Mouse (Mus musculus): ENCODE results near the gene Ncln. TPM values are rescaled to one million over a fixed set of nuclear protein-coding genes. Genes with fewer than 3 reads are reported as not detected.

Gene Ncln
- polyA plus RNA-seq, 1 experiment: 203 TPM

DNA sequence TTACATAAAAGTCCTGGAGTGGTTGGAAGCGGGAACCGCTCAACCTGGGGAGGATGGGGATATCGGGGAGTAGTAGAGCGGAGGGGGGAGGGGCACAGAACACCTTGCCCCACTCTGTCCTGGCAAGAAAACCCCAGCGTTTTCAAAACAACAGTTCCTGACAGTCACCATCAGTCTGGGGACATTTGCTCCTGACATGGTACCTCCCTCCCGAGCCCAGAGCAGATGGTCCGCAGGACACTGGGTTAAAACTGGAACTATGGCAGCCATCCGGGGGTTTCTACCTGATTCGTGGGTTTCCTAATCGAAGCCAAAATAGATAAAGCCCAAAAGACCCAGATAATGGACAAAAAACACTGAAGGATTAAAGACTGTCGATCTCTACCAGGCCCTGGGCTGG is 35.2 kb downstream of the Ncln start:
- no peak for TF ChIP-seq POLR2A (IDR thresholded peaks at IDR 0.05; ENCODE audit: borderline replicate concordance, extremely low read depth, low read depth, low read length)
- no peak for TF ChIP-seq CTCF (IDR thresholded peaks at IDR 0.05; ENCODE audit: insufficient read depth, low read length)
- Histone ChIP-seq H3K4me3 (replicated peaks; ENCODE audit: extremely low read depth, low read depth, low read length) (no peak overlapping the region), H3K4me1 (ENCODE audit: control insufficient read depth, insufficient read depth, low read length) (no peaks in the 10 kb centered on the region; the same call in 1 of the 2 replicates)
- DNase-seq: no peak
- WGBS: 46% methylated on average over 11 of the region's 11 CpGs

DNA sequence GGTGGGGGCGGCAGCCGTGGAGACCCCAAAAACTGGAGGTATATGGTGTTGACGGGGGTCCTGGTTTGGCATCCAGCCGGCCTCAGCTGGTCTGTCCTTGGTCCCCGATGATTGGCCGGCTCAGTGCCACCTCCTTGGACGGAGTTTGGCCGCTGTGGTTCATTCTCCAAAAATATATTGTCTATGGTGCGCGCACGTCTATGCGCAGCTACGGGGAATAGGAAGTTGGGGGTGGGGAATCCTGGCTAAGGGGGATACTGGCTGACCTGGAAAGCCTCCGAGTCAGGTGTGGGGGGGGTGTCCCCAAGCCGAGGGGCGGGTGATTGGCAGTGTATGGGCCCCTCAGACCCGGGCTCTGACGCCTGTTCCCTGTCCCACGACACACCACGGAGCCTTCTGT is 35.7 kb downstream of the Ncln start:
- WGBS: 17% methylated on average over 20 of the region's 20 CpGs
- no peak for DNase-seq
- Histone ChIP-seq H3K4me1 (ENCODE audit: control insufficient read depth, insufficient read depth, low read length) (no peaks in the 10 kb centered on the region; the same call in 1 of the 2 replicates), H3K4me3 (replicated peaks; ENCODE audit: extremely low read depth, low read depth, low read length) (no peak overlapping the region)
- TF ChIP-seq POLR2A (IDR thresholded peaks at IDR 0.05; ENCODE audit: borderline replicate concordance, extremely low read depth, low read depth, low read length): no peak

DNA sequence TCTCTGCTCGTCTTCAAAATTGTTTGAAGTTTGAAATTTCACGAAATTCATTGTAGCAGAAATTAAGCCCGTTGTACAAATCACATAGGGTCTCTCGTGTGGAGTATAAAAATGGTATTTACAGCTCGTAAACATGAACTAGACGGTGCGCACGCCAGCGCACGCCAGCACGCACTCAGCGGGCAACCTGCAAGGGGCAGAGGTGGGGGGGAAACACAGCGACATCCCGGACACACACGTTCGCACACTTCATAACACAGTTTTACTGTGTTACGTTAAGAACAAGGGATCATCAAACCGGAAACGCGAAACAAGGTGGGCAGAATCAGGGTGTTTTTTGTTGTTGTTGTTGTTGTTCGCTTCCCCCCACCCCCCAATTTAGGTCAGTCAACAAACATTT is 36.8 kb downstream of the Ncln start:
- no peak for TF ChIP-seq POLR2A (IDR thresholded peaks at IDR 0.05; ENCODE audit: borderline replicate concordance, extremely low read depth, low read depth, low read length)
- TF ChIP-seq CTCF (IDR thresholded peaks at IDR 0.05; ENCODE audit: insufficient read depth, low read length): no peak
- 65% methylated on average over 21 of the region's 21 CpGs for WGBS
- Histone ChIP-seq H3K4me1 (ENCODE audit: control insufficient read depth, insufficient read depth, low read length) (no peaks in the 10 kb centered on the region; the same call in 1 of the 2 replicates), H3K4me3 (replicated peaks; ENCODE audit: extremely low read depth, low read depth, low read length) (no peak overlapping the region)
- DNase-seq: no peak

DNA sequence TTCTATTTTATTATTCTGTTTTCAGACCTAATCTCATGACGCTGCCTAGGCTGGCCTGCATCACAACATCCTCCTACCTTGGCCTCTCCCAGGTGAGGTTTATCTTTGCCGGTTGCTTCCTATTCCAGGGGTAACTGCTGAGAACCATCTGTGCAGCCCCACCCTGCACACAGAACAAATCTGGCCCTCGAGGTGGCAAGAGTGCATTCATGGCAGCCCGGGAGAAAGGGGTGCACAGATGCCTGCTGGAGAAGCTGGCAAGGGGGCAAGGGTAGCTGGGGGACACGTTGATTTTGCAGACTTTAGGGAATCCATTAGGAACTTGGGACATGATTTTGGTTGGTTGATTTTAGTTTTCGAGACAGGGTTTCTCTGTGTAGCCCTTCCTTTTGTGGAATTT is 37.9 kb downstream of the Ncln start:
- DNase-seq: no peak
- 77% methylated on average over 6 of the region's 6 CpGs for WGBS
- TF ChIP-seq CTCF (IDR thresholded peaks at IDR 0.05; ENCODE audit: insufficient read depth, low read length) (no peak), POLR2A (IDR thresholded peaks at IDR 0.05; ENCODE audit: borderline replicate concordance, extremely low read depth, low read depth, low read length) (no peak)
- H3K4me3 ChIP-seq (replicated peaks; ENCODE audit: extremely low read depth, low read depth, low read length): no peak overlapping the region
- no peaks in the 10 kb centered on the region; the same call in 1 of the 2 replicates for H3K4me1 ChIP-seq (ENCODE audit: control insufficient read depth, insufficient read depth, low read length)

DNA sequence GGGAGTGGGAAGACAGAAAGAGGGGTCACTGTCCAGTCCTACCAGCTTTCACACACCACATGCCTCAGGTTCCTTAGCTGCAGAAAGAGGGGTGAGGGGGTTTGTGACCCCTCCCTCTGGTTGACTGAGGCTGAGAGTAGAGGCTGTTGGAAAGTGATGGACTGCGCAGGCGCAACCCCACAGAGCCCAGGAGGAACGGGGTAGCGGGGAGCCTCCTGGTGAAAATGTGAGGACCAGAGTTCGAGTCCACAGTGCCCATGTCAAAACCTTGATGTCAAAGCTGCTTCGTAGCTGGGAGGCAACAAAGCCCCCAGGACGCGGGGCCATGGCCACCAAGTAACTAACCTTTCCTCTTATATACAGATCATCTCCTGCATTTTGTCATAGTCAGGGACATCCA is 38.6 kb downstream of the Ncln start:
- H3K4me3 ChIP-seq (replicated peaks; ENCODE audit: extremely low read depth, low read depth, low read length): no peak overlapping the region
- DNase-seq: no peak
- TF ChIP-seq CTCF (IDR thresholded peaks at IDR 0.05; ENCODE audit: insufficient read depth, low read length) (no peak), POLR2A (IDR thresholded peaks at IDR 0.05; ENCODE audit: borderline replicate concordance, extremely low read depth, low read depth, low read length) (no peak)
- no peaks in the 10 kb centered on the region; the same call in 1 of the 2 replicates for H3K4me1 ChIP-seq (ENCODE audit: control insufficient read depth, insufficient read depth, low read length)
- 81% methylated on average over 8 of the region's 8 CpGs for WGBS

DNA sequence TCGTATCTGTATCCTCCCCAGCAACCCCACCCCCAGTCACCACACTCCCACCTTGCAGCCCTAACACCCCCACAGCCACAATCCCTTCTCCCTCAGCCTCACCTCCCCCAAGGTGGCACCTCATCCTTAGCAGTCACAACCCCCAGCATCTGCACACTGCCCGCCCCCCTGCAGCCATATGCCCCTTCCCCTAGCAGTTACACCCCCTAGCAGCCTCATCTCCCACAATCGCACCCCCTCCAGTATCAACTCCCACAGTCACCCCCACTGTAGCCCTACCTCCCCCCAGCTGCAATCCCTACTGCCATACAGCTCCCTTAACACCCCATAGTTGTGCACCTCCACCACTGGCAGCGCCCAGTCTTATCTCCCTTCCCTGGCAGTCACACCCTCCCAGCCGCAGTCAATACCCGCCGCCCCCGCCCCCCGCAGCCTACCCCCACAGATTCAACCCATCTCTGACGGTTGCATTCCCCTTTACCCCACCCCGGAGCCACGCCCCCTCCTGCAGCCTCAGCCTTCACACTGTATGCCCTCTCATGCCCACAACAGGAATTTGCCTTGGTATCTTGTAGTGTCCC is 39.1 kb downstream of the Ncln start:
- TF ChIP-seq POLR2A (IDR thresholded peaks at IDR 0.05; ENCODE audit: borderline replicate concordance, extremely low read depth, low read depth, low read length) (no peak), CTCF (IDR thresholded peaks at IDR 0.05; ENCODE audit: insufficient read depth, low read length) (no peak)
- no peak for DNase-seq
- H3K4me1 ChIP-seq (ENCODE audit: control insufficient read depth, insufficient read depth, low read length): no peaks in the 10 kb centered on the region; the same call in 1 of the 2 replicates
- no peak overlapping the region for H3K4me3 ChIP-seq (replicated peaks; ENCODE audit: extremely low read depth, low read depth, low read length)
- WGBS: 30% methylated on average over 12 of the region's 12 CpGs

DNA sequence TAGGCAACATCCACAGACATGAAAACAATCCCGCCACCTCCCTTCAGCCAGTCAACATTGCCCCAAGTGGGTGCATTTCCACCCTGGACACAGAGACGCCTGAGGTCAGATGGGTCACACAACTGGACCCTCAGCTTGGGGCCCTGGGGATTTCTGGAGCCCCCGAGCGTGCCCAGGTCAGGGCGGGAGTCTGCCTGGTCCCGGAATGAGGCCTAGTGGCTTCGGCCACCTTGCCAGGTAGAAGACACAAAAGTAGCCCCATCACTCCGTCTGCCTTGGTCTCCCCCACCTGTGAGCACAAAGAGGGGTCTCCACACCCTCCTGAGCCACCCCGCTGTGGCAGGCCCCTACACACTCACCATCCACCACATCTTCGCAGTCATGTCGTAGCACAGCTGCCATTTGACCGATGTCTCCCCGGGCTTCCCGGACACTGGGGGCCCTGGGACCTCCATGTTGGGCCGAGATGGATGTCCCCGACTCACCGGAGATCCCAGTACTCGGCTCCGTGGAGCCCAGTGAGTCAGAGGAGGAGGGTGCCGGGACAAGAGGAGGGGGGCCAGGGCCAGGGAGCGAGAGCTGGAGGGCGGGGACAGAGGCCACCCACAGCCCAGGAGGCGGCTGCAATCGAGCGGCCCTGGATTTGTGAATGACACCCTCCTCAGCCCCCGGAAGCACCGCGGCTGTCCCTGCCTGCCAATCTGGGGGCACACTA is 40.9 kb downstream of the Ncln start, which contains the start of gene Nfic:
Nfic (minus strand) TSS at position 455 of the 715 bp plus-strand sequence.
- Histone ChIP-seq H3K4me3 (replicated peaks; ENCODE audit: extremely low read depth, low read depth, low read length) (no peak within 1 kb of the TSS), H3K4me1 (ENCODE audit: control insufficient read depth, insufficient read depth, low read length) (no peaks in the 10 kb centered on the region)
- no peak for TF ChIP-seq POLR2A (IDR thresholded peaks at IDR 0.05; ENCODE audit: borderline replicate concordance, extremely low read depth, low read depth, low read length)
- TF ChIP-seq CTCF (IDR thresholded peaks at IDR 0.05; ENCODE audit: insufficient read depth, low read length): no peak
- WGBS: 55% methylated on average over 28 of the region's 28 CpGs
- DNase-seq: no peak

DNA sequence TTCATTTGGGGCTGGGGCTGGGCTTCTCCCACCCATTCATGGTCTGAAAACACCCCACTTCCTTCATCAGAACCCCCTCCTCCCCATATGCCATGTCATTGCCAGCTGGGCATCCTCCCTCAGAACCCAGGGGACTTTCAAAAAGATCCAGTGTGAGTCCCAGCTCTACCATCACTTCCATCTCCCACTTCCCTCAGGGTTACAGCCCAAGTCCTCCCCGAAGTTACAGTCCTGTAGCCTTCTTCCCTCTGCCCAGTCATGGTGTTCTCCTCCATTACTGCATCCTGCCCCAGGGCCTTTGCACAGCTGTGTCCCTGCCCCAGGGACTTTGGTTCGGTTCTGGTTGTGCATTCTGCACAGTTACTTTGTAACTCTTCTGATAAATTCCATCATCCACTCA is 42.1 kb downstream of the Ncln start:
- no peak for DNase-seq
- no peak overlapping the region for H3K4me3 ChIP-seq (replicated peaks; ENCODE audit: extremely low read depth, low read depth, low read length)
- WGBS: 70% methylated on average over 2 of the region's 2 CpGs
- no peak for TF ChIP-seq POLR2A (IDR thresholded peaks at IDR 0.05; ENCODE audit: borderline replicate concordance, extremely low read depth, low read depth, low read length)
- no peak for TF ChIP-seq CTCF (IDR thresholded peaks at IDR 0.05; ENCODE audit: insufficient read depth, low read length)
- no peaks in the 10 kb centered on the region for H3K4me1 ChIP-seq (ENCODE audit: control insufficient read depth, insufficient read depth, low read length)

DNA sequence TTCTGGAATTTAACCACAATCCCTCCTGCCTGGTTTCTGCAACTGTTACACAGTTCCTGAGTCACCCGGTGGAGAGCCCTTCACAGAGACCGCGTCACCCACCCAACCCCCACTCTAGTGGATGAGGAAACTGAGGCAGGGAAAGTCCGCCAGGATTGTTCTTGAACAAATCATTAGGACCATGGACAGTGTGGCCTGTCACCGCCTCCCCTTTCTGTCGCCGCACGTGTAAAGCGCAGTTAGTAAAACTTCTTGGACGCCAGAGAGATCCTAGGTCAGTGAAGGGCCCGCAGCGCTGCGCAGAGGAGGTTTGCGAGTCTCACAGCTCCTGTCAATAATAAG is 43.3 kb downstream of the Ncln start:
- TF ChIP-seq POLR2A (IDR thresholded peaks at IDR 0.05; ENCODE audit: borderline replicate concordance, extremely low read depth, low read depth, low read length) (no peak), CTCF (IDR thresholded peaks at IDR 0.05; ENCODE audit: insufficient read depth, low read length) (no peak)
- WGBS: 5% methylated on average over 14 of the region's 14 CpGs
- no peak for DNase-seq
- no peak overlapping the region for H3K4me3 ChIP-seq (replicated peaks; ENCODE audit: extremely low read depth, low read depth, low read length)
- no peaks in the 10 kb centered on the region for H3K4me1 ChIP-seq (ENCODE audit: control insufficient read depth, insufficient read depth, low read length)

Measured in lung, adult 2 months (tissue).